Mouse (Mus musculus) liver, embryonic 13.5 days (tissue): ENCODE results near the gene Ly6g5c. TPM values are rescaled to one million over a fixed set of nuclear protein-coding genes. Genes with fewer than 3 reads are reported as not detected.
"Not testable (repeated sequence)": the region's sequence is repeated elsewhere in the genome, so short reads cannot be mapped to it uniquely, and the experiment has no call there.

ENCODE experiments used
- ATAC-seq: fragments of 200-750 bp; cut with Nextera tagmentation; 2 replicates; pipeline ENCODE4 v1.8.0; 2017; ENCODE audit warnings: low read depth, mild to moderate bottlenecking, moderate number of reproducible peaks, moderate library complexity
- DNase-seq: peaks from one replicate; pipeline ENCODE4 v3.0.0; 2022
- H3K27ac ChIP-seq: fragments of 300-500 bp; sonication (generic); 2 replicates; pipeline ENCODE4 v1.5.1; 2015; ENCODE audit warnings: moderate library complexity, mild to moderate bottlenecking, inconsistent platforms
- H3K27me3 ChIP-seq: fragments of 300-500 bp; sonication (generic); 2 replicates; pipeline ENCODE4 v1.6.1; 2015; ENCODE audit warnings: mild to moderate bottlenecking, inconsistent platforms
- H3K36me3 ChIP-seq: fragments of 300-500 bp; sonication (generic); 2 replicates; pipeline ENCODE4 v1.6.1; 2015; ENCODE audit warnings: mild to moderate bottlenecking, inconsistent platforms
- H3K4me1 ChIP-seq: fragments of 300-500 bp; sonication (generic); replicated peaks from 2 replicates; pipeline ENCODE4 v1.6.1; 2015; ENCODE audit warnings: inconsistent platforms
- H3K4me2 ChIP-seq: fragments of 300-500 bp; sonication (generic); 2 replicates; pipeline ENCODE4 v1.6.1; 2015; ENCODE audit warnings: inconsistent platforms, mild to moderate bottlenecking, moderate library complexity
- H3K4me3 ChIP-seq: fragments of 300-500 bp; sonication (generic); replicated peaks from 2 replicates; pipeline ENCODE4 v1.5.1; 2015; ENCODE audit warnings: mild to moderate bottlenecking, inconsistent platforms
- H3K9ac ChIP-seq: fragments of 300-500 bp; sonication (generic); 2 replicates; pipeline ENCODE4 v1.6.1; 2015; ENCODE audit warnings: mild to moderate bottlenecking, inconsistent platforms
- H3K9me3 ChIP-seq: fragments of 300-500 bp; sonication (generic); replicated peaks from 2 replicates; pipeline ENCODE4 v1.6.1; 2016; ENCODE audit warnings: inconsistent platforms
- WGBS: fragments of 180-500 bp; shearing (Covaris S2); methylation state at CpG from one replicate; pipeline ENCODE4 v1.1.7; 2015; ENCODE audit not compliant: insufficient replicate concordance; 5-methylcytosine and 5-hydroxymethylcytosine counted together
- polyA plus RNA-seq: library from polyadenylated mRNA; unstranded; fragments of >200 nt; fragmentation: Nextera tagmentation; extraction: Ambion mirVana; gene quantifications from 2 replicates; pipeline ENCODE4 v1.2.1, GENCODE M21; 2015

Gene Ly6g5c
- polyA plus RNA-seq, 1 experiment from 2014 or later: not detected

DNA sequence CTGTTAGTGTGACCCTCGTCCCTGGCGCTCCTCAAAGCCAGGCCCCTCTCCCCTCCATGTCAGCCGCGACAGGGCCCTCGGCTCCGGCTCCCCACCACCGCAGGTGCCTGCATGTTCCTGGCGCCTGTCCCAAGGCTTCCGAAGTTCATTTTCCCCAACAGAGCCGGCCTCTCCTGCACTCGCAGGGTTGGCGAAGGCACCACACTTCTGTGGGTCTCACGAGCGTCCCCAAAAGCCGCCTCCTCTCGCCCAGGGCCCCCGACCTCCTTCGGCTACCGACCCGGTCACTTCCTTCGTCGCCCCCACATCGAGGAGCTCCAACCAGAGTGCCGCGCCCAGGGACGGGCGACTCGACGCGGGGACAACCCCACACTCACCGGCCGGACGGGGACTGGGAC lies 12.7 kb downstream of the Ly6g5c start:
- WGBS: under 1% methylated on average over 33 of the region's 33 CpGs

DNA sequence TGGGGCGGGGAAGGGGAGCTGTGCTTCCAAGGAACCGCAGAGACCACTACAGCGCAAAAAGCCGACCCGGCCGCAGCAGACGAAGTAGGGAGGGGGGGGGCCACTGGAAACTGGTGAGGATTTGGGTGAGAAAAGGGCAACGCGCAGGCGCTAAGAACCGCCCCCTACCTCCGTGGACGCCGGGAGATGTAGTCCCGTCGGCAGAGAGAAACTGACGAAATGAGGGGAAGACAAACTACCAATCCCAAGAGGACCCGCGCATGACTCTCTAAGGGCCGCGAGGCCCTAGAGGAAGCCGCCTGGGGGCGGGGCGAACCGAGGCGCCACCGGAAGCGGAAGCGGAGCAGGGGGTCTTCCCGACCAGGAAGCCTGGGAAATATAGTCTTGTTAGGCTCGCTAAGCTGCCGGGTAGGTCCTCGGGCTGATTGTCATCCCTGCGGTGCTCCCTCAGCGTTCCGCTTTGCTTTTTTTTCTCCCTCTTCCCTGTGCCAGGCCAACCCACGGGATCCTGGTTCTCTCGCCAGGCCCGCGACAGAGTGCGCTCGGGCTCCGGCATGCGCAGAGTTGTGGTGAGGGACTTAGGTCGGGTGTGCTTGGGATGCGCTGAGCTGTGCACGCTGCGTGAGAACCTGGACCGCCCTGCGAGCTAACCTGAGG lies 13.2 kb downstream of the Ly6g5c start, which contains the start of gene Gpank1:
TSS of gene Gpank1 (plus strand) at position 313 of the 657 bp plus-strand sequence.
- ATAC-seq (peak; percentile 94), DNase-seq (peak; percentile 96)
- peak within 1 kb of the TSS; percentile 93 for H3K27ac ChIP-seq
- peak within 1 kb of the TSS; percentile 97 for H3K4me2 ChIP-seq
- H3K4me1 ChIP-seq: peaks cover 51% of the 10 kb centered on the region
- H3K36me3 ChIP-seq: peaks cover 52% of the 10 kb centered on the region
- under 1% methylated on average over 50 of the region's 50 CpGs for WGBS
- peak within 1 kb of the TSS; percentile 97 for H3K9ac ChIP-seq
- peak within 1 kb of the TSS; percentile 96 for H3K4me3 ChIP-seq
- H3K9me3 ChIP-seq: no peaks in the 10 kb centered on the region
- no peaks in the 10 kb centered on the region for H3K27me3 ChIP-seq

More for the DNA sequence above, 12.7 kb downstream of the Ly6g5c start:
- DNase-seq (no peak), ATAC-seq (peak; percentile 3; the same call in 1 of the 2 replicates)
- Histone ChIP-seq H3K4me3 (peak overlapping the region; percentile 96), H3K4me1 (peaks cover 49% of the 10 kb centered on the region), H3K4me2 (peak overlapping the region; percentile 97), H3K9ac (peak overlapping the region; percentile 97), H3K27ac (peak overlapping the region; percentile 84), H3K27me3 (no peaks in the 10 kb centered on the region), H3K36me3 (peaks cover 57% of the 10 kb centered on the region), H3K9me3 (no peaks in the 10 kb centered on the region)

DNA sequence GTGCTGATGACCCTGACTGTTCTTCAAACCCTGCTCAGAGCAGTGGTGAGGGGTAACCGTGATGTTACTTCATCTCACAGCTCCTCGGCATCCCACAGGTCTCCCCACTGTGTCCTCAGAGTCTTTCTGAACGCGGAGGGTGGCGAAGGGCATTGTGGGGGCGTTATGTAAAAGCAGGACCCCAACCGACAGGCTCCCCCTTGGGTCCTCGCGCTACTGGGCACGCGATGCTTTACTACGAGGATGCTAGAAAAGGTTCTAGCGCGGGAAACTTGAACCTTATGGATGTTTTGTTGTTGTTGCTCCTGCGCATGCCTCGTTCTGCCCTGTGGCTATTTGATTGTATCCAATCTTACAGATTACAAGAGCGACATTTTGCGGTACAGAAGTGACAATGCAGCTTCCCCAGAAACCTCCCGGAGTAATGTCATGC lies 13.8 kb downstream of the Ly6g5c start, which contains the start of gene Csnk2b:
TSS of gene Csnk2b (minus strand) at position 183 of the 433 bp plus-strand sequence.
- no peaks in the 10 kb centered on the region for H3K27me3 ChIP-seq
- H3K4me1 ChIP-seq: peaks cover 57% of the 10 kb centered on the region
- DNase-seq (peak; percentile 38), ATAC-seq (no peak; the same call in 1 of the 2 replicates)
- peak within 1 kb of the TSS; percentile 97 for H3K4me2 ChIP-seq
- H3K9me3 ChIP-seq: no peaks in the 10 kb centered on the region
- H3K36me3 ChIP-seq: peaks cover 47% of the 10 kb centered on the region
- peak within 1 kb of the TSS; percentile 97 for H3K9ac ChIP-seq
- peak within 1 kb of the TSS; percentile 93 for H3K27ac ChIP-seq
- under 1% methylated on average over 19 of the region's 19 CpGs for WGBS
- H3K4me3 ChIP-seq: peak within 1 kb of the TSS; percentile 96

DNA sequence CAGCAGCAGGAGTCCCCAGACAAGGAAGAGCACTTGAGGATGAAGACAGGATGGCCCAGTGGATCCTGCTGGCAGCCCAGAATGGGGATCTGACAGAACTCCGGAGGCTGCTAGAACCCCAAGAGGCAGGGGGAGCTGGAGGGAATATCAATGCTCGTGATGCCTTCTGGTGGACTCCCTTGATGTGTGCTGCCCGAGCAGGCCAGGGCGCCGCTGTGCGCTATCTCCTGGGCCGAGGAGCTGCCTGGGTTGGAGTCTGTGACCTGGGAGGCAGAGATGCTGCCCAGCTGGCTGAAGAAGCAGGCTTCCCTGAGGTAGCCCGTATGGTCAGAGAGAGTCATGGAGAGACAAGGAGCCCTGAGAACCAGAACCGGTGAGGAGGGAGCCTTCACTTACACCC lies 15.2 kb downstream of the Ly6g5c start:
- DNase-seq, H3K27me3 ChIP-seq, ATAC-seq, H3K27ac ChIP-seq, H3K4me2 ChIP-seq, H3K4me3 ChIP-seq, H3K9me3 ChIP-seq, H3K9ac ChIP-seq: not testable (repeated sequence)
- peaks cover 68% of the 10 kb centered on the region for H3K4me1 ChIP-seq
- WGBS: 88% methylated on average over 9 of the region's 9 CpGs
- H3K36me3 ChIP-seq: peaks cover 39% of the 10 kb centered on the region

DNA sequence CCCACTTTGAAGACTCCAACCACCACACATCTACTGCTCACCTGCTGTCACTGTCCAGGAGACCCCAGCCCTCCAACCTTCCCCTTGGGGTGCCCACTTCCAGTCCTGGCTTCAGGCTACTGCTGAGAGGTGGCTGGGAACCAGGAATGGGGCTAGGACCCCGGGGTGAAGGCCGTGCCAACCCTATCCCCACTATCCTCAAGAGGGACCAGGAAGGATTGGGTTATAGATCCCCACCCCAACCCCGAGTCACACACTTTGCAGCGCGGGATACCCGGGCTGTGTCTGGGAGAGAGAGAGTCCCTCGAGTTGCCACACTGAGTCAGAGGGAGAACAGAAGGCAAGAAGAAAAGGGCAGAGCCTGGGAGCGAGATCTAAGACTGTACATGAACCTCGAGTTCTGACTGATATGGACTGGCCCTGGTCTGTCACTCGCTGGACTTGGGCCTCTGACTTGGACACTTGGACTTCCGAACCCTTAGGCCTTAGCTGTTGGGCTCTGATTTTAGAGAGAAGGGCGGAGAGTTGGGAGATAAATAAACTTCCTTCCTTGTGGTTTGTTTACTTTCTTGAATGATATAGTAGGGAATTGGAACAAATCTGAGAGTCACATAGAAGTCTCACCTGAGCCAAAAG lies 16.3 kb downstream of the Ly6g5c start:
- peaks cover 31% of the 10 kb centered on the region for H3K36me3 ChIP-seq

DNA sequence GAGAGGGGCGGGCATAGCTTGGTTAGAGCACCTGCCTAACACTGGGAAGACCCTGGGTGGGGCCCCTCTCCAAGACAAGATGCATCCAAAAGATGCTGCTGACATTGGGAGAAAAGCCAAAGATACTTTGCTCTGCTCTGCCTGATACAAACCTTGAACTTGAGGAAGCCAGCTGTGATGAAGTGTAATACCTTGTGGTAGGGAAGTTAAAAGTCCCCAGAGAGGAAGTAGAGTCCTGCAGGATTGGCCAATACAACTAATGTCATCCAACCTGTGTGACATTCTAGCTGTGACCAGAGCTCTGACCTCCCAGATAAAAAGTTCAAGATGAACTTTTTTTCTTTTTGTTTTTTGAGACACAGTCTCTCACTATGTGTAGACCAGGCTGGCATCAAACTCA lies 17.0 kb downstream of the Ly6g5c start:
- Histone ChIP-seq H3K27me3 (no peaks in the 10 kb centered on the region), H3K4me1 (peaks cover 68% of the 10 kb centered on the region), H3K4me2 (peak overlapping the region; percentile 91), H3K9ac (peak overlapping the region; percentile 84), H3K4me3 (no peak overlapping the region; the same call in 1 of the 2 replicates), H3K27ac (peak overlapping the region; percentile 91), H3K9me3 (no peaks in the 10 kb centered on the region), H3K36me3 (peaks cover 35% of the 10 kb centered on the region)
- DNase-seq (no peak), ATAC-seq (no peak)
- 74% methylated on average over 1 of the region's 1 CpGs for WGBS

More for the DNA sequence above, 16.3 kb downstream of the Ly6g5c start:
- not testable (repeated sequence) for H3K9me3 ChIP-seq, H3K9ac ChIP-seq, H3K4me3 ChIP-seq, H3K4me2 ChIP-seq, ATAC-seq, DNase-seq, H3K27ac ChIP-seq, H3K27me3 ChIP-seq
- H3K4me1 ChIP-seq: peaks cover 68% of the 10 kb centered on the region
- 84% methylated on average over 12 of the region's 12 CpGs for WGBS

DNA sequence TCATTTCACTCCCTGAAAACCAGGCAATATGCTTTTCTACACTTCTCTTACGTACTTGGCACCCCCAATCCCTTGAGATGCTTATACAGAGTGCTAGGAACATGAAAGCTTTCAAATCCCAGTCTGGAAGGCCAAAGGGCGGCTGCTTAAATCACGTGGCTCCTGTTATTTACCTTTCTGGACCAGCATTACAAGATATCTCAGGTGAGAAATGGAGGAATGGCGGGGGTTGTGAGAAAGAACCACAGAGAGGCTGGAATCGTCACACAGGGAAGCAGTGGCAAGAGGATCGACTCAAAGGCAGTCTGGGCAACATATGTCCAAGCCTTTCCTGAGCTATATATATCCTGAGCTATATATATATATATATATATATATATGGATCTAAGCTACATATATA lies 17.5 kb downstream of the Ly6g5c start:
- Histone ChIP-seq H3K36me3 (peaks cover 40% of the 10 kb centered on the region), H3K9me3 (no peaks in the 10 kb centered on the region), H3K4me3 (peak overlapping the region; percentile 70), H3K4me1 (peaks cover 67% of the 10 kb centered on the region), H3K27ac (peak overlapping the region; percentile 91), H3K4me2 (peak overlapping the region; percentile 91), H3K9ac (peak overlapping the region; percentile 84), H3K27me3 (no peaks in the 10 kb centered on the region)
- DNase-seq (no peak), ATAC-seq (no peak)
- WGBS: 31% methylated on average over 6 of the region's 6 CpGs

DNA sequence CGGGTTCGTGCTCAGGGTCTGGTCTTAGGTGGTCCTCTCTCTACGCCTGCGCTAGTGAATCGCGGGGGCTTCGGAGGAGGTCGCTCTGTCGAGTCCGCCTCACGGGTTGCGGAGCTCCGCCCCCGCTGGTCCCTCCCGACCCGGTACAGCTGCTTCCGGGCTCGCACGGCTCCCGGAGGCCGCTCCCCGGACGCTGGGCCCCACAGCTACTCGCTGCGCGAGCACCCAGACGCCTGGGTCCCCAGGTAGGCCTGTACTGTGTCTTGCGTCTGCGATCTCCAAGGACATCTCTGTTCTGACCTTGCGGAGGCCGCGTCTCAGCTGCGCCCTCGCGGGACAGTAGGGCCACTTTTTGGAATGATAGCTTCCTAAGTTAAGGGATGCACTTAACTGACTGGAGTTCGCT lies 18.1 kb downstream of the Ly6g5c start, which contains the start of gene D17H6S53E:
TSS of gene D17H6S53E (plus strand) at position 168 of the 406 bp plus-strand sequence.
- H3K4me2 ChIP-seq: peak within 1 kb of the TSS; percentile 91
- peaks cover 41% of the 10 kb centered on the region for H3K36me3 ChIP-seq
- peak within 1 kb of the TSS; percentile 70 for H3K4me3 ChIP-seq
- DNase-seq (peak; percentile 75), ATAC-seq (peak; percentile 80)
- under 1% methylated on average over 36 of the region's 36 CpGs for WGBS
- H3K27ac ChIP-seq: peak within 1 kb of the TSS; percentile 91
- no peaks in the 10 kb centered on the region for H3K27me3 ChIP-seq
- H3K9me3 ChIP-seq: no peaks in the 10 kb centered on the region
- H3K4me1 ChIP-seq: peaks cover 73% of the 10 kb centered on the region
- H3K9ac ChIP-seq: peak within 1 kb of the TSS; percentile 84

DNA sequence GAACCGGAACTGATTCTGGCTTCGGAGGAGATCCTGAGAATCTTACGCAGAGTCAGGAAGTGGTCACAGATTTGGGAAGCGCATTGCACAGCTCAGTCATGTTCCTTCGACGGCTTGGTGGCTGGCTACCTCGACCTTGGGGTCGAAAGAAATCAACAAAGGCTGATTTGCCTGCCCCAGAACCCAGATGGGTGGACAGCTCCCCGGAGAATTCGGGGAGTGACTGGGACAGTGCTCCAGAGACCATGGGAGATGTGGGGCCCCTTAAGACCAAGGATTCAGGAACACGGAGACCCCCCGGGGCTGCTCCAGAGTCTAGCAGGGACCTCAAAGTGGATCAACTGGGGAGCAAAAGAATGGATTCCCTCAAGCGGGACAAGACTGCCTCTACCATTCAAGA lies 18.9 kb downstream of the Ly6g5c start:
- no peak for DNase-seq
- 44% methylated on average over 13 of the region's 13 CpGs for WGBS
- H3K4me1 ChIP-seq: peaks cover 72% of the 10 kb centered on the region
- peak overlapping the region; percentile 91 for H3K27ac ChIP-seq
- peak overlapping the region; percentile 70 for H3K4me3 ChIP-seq
- peak overlapping the region; percentile 84 for H3K9ac ChIP-seq
- peak overlapping the region; percentile 91 for H3K4me2 ChIP-seq
- H3K27me3 ChIP-seq: no peaks in the 10 kb centered on the region
- H3K36me3 ChIP-seq: peaks cover 41% of the 10 kb centered on the region
- H3K9me3 ChIP-seq: no peaks in the 10 kb centered on the region
- no peak for ATAC-seq

DNA sequence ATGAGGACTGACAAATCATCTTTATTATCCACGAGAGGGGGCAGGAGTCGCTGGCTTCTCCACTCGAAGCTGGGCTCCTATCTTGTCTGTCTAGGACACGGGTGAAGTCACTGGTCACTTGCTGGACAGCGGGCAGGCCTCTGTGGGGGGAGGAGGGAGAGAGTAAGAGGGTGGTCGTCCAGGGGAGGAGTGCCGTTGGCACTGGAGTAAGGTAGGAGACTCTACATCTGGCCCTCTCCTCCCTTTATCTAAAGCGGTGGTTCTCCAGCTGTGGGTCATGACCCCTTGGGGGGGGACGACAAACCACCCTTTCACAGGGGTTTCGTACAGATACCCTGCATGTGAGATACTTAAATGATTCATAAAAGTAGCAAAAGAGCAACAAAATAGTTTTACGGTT lies 20.9 kb downstream of the Ly6g5c start:
- peaks cover 31% of the 10 kb centered on the region for H3K36me3 ChIP-seq
- H3K27me3 ChIP-seq: no peaks in the 10 kb centered on the region
- H3K4me1 ChIP-seq: peaks cover 70% of the 10 kb centered on the region
- ATAC-seq (no peak), DNase-seq (no peak)
- no peak overlapping the region for H3K4me3 ChIP-seq
- no peak overlapping the region for H3K9ac ChIP-seq
- 68% methylated on average over 11 of the region's 11 CpGs for WGBS
- H3K9me3 ChIP-seq: no peaks in the 10 kb centered on the region
- 0 out of 2 replicates have a peak overlapping the region, but pooled peaks have one; percentile 59 for H3K4me2 ChIP-seq
- no peak overlapping the region for H3K27ac ChIP-seq

DNA sequence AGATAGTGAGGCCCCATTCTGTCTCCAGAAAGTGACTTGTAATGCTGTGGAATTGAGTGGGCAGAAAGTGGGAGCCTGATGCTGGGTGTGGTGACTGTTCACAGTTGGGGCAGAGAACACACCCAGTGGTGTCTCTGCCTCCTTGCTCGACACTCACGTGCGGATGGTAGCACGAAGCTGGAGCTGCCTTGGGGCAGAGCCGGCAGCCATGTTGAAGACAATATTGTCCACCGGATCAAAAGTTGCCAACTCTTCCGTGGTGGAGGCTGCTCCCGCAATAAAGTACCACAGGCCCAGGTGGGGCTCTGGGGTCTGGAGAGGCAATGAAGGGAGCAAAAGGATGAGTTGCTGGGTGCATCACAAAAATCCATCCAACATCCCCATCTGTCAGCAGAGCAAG lies 23.0 kb downstream of the Ly6g5c start:
- Histone ChIP-seq H3K27ac (peak overlapping the region; percentile 53), H3K4me2 (peak overlapping the region; percentile 59), H3K36me3 (peaks cover 21% of the 10 kb centered on the region), H3K27me3 (no peaks in the 10 kb centered on the region), H3K9me3 (no peaks in the 10 kb centered on the region), H3K9ac (peak overlapping the region; percentile 50), H3K4me3 (peak overlapping the region; percentile 51), H3K4me1 (peaks cover 58% of the 10 kb centered on the region)
- ATAC-seq (no peak), DNase-seq (no peak)
- 72% methylated on average over 8 of the region's 8 CpGs for WGBS
